Mouse (Mus musculus) forebrain, embryonic 13.5 days (tissue): ENCODE results near the gene Zfyve27. TPM values are rescaled to one million over a fixed set of nuclear protein-coding genes. Genes with fewer than 3 reads are reported as not detected.

Experiments
- ATAC-seq: fragments of 200-750 bp; cut with Nextera tagmentation; 2 replicates; pipeline ENCODE4 v1.8.0; 2017
- H3K27ac ChIP-seq: fragments of 300-500 bp; sonication (generic); 2 replicates; pipeline ENCODE4 v1.5.1; 2015; ENCODE audit warnings: inconsistent platforms, mild to moderate bottlenecking, moderate library complexity
- H3K27me3 ChIP-seq: fragments of 300-500 bp; sonication (generic); 2 replicates; pipeline ENCODE4 v1.6.1; 2015; ENCODE audit warnings: mild to moderate bottlenecking, inconsistent platforms
- H3K36me3 ChIP-seq: fragments of 300-500 bp; sonication (generic); 2 replicates; pipeline ENCODE4 v1.6.1; 2015; ENCODE audit warnings: mild to moderate bottlenecking, inconsistent platforms; ENCODE audit not compliant: poor library complexity, severe bottlenecking
- H3K4me1 ChIP-seq: fragments of 300-500 bp; sonication (generic); 2 replicates; pipeline ENCODE4 v1.6.1; 2015; ENCODE audit warnings: inconsistent platforms
- H3K4me2 ChIP-seq: fragments of 300-500 bp; sonication (generic); 2 replicates; pipeline ENCODE4 v1.6.1; 2015; ENCODE audit warnings: inconsistent platforms, mild to moderate bottlenecking, moderate library complexity
- H3K4me3 ChIP-seq: fragments of 300-500 bp; sonication (generic); 2 replicates; pipeline ENCODE4 v1.5.1; 2015; ENCODE audit warnings: mild to moderate bottlenecking, inconsistent platforms
- H3K9ac ChIP-seq: fragments of 300-500 bp; sonication (generic); 2 replicates; pipeline ENCODE4 v1.6.1; 2015; ENCODE audit warnings: mild to moderate bottlenecking, inconsistent platforms
- H3K9me3 ChIP-seq: fragments of 300-500 bp; sonication (generic); replicated peaks from 2 replicates; pipeline ENCODE4 v1.6.1; 2016; ENCODE audit warnings: inconsistent platforms
- WGBS: fragments of 180-500 bp; shearing (Covaris S2); methylation state at CpG from one replicate; pipeline ENCODE4 v1.1.7; 2015; 5-methylcytosine and 5-hydroxymethylcytosine counted together
- polyA plus RNA-seq: library from polyadenylated mRNA; unstranded; fragments of >200 nt; fragmentation: Nextera tagmentation; extraction: Ambion mirVana; gene quantifications from 2 replicates; pipeline ENCODE4 v1.2.1, GENCODE M21; 2015

Zfyve27 gene
- polyA plus RNA-seq, 1 experiment from 2014 or later, result 43.5 TPM

DNA sequence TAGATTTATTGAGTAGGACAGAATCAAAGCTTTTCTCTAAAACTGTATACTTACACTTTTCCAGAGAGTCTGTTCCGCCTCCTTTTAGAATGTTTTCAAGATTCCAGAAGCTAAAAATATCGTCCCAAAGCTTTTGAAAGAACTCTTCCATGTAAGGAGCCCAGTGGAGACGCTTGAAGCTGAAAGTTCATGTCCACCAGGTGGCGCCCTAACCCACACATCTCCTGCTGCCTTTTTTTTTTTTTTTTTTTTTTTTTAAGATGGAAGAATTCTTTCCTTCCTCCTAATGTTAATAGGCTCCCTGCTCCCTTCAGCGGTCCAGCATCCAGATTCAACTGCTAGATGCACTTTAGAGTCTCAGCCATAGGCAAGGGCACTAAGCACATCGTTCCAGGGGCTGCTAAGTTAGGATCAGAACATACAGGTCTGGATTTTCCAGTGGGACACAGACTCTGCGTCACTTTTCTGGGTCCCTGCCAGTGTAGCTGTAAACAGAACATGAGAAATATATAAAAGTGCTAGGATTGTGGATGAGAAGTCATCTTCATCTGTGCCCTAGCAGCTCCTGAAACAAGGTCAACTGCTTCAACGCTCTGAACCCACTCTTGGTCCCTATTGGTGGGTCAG, 19.1 kb upstream of the Zfyve27 start:
- H3K27ac ChIP-seq, result no peak overlapping the region
- H3K36me3 ChIP-seq, result no peaks in the 10 kb centered on the region
- no peak overlapping the region for H3K9ac ChIP-seq
- no peaks in the 10 kb centered on the region for H3K9me3 ChIP-seq
- H3K4me2 ChIP-seq, result no peak overlapping the region
- ATAC-seq, result no peak
- H3K4me3 ChIP-seq, result no peak overlapping the region
- H3K27me3 ChIP-seq, result peaks cover 35% of the 10 kb centered on the region
- H3K4me1 ChIP-seq, result peaks cover 17% of the 10 kb centered on the region
- 30% methylated on average over 8 of the region's 8 CpGs for WGBS

DNA sequence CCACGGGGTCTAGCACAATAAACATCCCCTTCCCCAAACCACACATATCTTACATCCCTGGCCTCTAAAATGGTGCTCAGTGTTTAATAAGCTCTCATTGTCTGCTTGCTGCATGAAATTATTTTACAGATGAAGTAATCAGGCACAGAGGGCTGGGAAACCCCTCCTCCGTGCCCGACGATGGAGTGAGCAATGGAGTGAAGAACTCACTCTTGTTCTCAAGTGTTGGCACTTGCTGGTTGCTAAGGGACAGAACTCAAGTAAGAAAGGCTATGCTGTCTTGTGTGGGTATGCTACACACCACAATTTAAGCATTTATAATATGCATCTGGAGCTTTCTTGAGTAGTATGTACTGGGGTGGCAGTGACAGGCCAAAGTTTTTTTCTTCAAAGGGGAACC, 18.5 kb upstream of the Zfyve27 start:
- no peak overlapping the region for H3K4me2 ChIP-seq
- peaks cover 17% of the 10 kb centered on the region for H3K4me1 ChIP-seq
- no peak overlapping the region for H3K4me3 ChIP-seq
- H3K27me3 ChIP-seq, result peaks cover 37% of the 10 kb centered on the region
- H3K27ac ChIP-seq, result no peak overlapping the region
- no peak for ATAC-seq
- 68% methylated on average over 4 of the region's 4 CpGs for WGBS
- no peak overlapping the region for H3K9ac ChIP-seq
- no peaks in the 10 kb centered on the region for H3K36me3 ChIP-seq
- H3K9me3 ChIP-seq, result no peaks in the 10 kb centered on the region

DNA sequence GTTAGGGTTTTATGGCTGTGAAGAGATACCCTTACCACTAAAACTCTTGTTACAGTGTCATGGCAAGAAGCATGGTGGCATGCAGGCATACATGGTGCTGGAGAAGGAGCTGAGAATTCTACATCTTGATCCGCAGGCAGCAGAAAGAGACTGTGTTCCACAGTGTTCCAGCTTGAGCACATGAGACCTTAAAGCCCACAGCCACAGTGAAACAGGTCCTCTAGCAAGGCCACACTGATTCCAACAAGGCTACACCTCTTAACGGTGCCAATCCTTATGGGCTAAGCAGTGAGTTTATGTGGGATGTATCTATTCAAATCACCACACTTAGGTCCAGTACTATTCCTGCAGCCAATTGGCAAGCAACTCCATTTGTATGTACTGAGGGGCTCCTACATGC, 18.0 kb upstream of the Zfyve27 start:
- Histone ChIP-seq H3K4me2 (no peak overlapping the region), H3K9me3 (no peaks in the 10 kb centered on the region), H3K4me3 (no peak overlapping the region), H3K9ac (no peak overlapping the region), H3K36me3 (no peaks in the 10 kb centered on the region), H3K4me1 (peaks cover 17% of the 10 kb centered on the region), H3K27ac (no peak overlapping the region), H3K27me3 (peaks cover 37% of the 10 kb centered on the region)
- ATAC-seq, result no peak
- WGBS, result 92% methylated on average over 2 of the region's 2 CpGs

DNA sequence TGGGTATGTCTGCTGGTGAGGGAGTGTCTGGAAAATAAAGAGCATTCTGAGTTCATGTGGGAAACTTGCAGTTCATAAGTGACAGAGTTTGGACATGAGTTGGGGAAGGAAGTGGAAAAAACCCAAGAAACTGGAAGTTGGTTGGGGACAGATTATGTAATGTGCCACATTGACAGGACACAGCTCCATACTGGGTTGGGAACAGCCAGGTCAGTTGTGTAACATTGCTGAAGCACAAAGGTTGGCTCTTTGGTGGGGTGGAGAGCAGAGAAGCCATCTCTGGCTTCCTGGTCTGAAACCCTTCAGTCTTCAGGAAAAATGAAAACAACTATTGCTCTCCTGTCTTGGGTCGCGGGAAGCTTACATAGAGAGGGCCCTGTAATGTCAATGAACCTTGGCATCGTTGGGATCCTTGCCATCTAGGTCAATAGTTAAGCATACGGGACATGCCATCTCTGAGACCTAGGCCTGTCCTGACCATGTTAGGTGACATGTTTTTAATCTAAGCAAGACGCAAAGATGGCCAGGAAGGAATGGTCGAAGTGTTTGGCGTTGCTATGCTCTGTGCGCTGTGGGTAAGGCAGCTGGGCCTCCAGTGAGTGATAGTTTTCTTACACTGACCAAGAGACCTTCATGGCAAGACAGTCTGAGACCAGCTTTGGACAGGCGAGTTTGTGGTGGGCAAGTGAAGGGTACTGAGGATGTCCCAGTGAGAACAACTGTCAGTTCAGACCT, 17.3 kb upstream of the Zfyve27 start:
- H3K36me3 ChIP-seq, result no peaks in the 10 kb centered on the region
- H3K27ac ChIP-seq, result no peak overlapping the region
- no peak overlapping the region for H3K4me3 ChIP-seq
- H3K9ac ChIP-seq, result no peak overlapping the region
- no peaks in the 10 kb centered on the region for H3K9me3 ChIP-seq
- peaks cover 17% of the 10 kb centered on the region for H3K4me1 ChIP-seq
- 89% methylated on average over 9 of the region's 9 CpGs for WGBS
- no peak for ATAC-seq
- H3K27me3 ChIP-seq, result peaks cover 37% of the 10 kb centered on the region
- H3K4me2 ChIP-seq, result no peak overlapping the region

DNA sequence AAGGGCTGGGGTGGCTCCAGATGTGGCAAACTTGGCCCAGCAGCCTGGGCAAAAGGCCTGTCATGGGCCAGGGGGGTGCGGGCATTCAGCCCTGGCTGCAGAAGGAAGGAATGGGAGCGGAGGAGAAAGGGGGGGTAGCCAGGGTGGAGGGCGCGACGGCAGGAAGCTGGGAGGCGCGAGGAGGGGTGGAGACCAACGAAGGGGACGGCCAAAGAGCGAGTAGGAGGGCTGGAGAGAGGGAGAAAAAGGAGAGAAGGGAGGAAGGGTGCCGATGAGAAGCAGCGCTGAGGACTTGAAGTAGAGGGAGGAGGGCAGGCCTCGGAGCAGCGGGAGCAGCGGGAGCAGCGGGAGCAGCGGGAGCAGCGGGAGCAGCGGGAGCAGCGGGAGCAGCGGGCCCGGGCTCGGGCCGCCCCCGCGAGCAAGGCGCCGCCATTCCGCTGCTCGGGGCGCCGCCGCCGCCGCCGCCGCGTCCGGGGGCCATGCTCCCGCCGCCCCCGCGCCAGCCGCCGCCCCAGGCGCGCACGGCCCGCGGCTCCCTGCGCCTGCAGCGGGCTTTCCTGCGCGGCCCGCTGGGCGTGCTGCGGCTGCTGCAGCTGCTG, 16.5 kb upstream of the Zfyve27 start, which contains the start of gene Marveld1:
TSS of gene Marveld1 (plus strand) at position 231 of the 599 bp plus-strand sequence.
- Histone ChIP-seq H3K4me2 (peak within 1 kb of the TSS; percentile 85), H3K27ac (no peak within 1 kb of the TSS), H3K27me3 (peaks cover 37% of the 10 kb centered on the region), H3K4me1 (peaks cover 17% of the 10 kb centered on the region), H3K36me3 (no peaks in the 10 kb centered on the region), H3K4me3 (peak within 1 kb of the TSS; percentile 60), H3K9me3 (no peaks in the 10 kb centered on the region), H3K9ac (peak within 1 kb of the TSS; percentile 77)
- ATAC-seq, result peak; percentile 28; the same call in 1 of the 2 replicates
- WGBS, result under 1% methylated on average over 19 of the region's 57 CpGs

DNA sequence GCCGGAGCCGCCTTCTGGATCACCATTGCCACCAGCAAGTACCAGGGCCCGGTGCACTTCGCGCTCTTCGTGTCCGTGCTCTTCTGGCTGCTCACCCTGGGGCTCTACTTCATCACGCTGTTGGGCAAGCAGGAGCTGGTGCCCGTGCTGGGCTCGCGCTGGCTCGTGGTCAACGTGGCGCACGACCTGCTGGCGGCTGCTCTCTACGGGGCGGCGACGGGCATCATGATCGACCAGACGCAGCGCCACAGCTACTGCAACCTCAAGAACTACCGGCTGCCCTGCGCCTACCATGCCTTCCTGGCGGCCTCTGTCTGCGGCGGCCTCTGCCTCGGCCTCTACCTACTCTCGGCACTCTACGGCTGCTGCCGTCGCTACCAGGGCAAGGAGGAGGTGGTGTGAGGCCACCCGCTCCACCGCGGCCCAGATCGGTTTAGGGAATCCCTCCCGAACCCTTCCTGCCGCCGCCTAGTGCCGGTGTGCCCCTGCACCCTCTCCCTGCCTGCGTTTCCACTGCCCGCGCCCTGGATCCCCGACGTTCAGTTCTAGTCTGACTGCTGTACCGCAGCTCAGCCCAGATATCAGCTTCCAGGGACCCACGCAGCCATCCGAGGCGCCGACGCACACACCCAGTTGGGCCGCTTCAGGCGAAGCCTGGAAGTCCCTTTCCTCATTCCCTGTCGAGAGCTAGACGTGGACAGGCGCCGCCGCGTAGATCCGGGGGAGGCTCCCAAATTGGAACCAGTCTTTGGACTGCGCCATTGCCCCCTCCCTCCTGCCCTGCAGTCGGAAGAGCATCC, 15.8 kb upstream of the Zfyve27 start:
- peak overlapping the region; percentile 77 for H3K9ac ChIP-seq
- no peaks in the 10 kb centered on the region for H3K36me3 ChIP-seq
- WGBS, result under 1% methylated on average over 63 of the region's 63 CpGs
- H3K4me2 ChIP-seq, result peak overlapping the region; percentile 85
- peaks cover 37% of the 10 kb centered on the region for H3K27me3 ChIP-seq
- H3K9me3 ChIP-seq, result no peaks in the 10 kb centered on the region
- peak overlapping the region; percentile 60 for H3K4me3 ChIP-seq
- peaks cover 17% of the 10 kb centered on the region for H3K4me1 ChIP-seq
- ATAC-seq, result peak; percentile 26
- H3K27ac ChIP-seq, result no peak overlapping the region

DNA sequence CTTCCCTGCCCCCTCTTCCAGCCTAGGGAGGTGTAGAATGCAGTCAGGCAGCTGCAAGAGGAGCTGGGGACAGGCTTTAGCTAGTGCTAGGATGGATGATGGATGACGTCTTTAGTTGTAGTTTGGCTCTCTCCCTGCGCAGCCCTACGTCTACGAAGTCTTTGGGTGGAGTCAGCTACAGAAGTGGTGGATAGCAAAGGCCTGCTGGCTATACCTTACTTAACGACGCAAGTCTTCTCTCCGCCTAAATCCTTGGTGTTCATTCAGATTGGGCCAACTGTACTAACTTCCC, 15.2 kb upstream of the Zfyve27 start:
- Histone ChIP-seq H3K9me3 (no peaks in the 10 kb centered on the region), H3K4me2 (peak overlapping the region; percentile 85), H3K4me3 (peak overlapping the region; percentile 60), H3K27ac (no peak overlapping the region), H3K9ac (peak overlapping the region; percentile 77), H3K27me3 (peaks cover 37% of the 10 kb centered on the region), H3K36me3 (no peaks in the 10 kb centered on the region), H3K4me1 (peaks cover 17% of the 10 kb centered on the region)
- no peak for ATAC-seq
- WGBS, result 27% methylated on average over 7 of the region's 7 CpGs

DNA sequence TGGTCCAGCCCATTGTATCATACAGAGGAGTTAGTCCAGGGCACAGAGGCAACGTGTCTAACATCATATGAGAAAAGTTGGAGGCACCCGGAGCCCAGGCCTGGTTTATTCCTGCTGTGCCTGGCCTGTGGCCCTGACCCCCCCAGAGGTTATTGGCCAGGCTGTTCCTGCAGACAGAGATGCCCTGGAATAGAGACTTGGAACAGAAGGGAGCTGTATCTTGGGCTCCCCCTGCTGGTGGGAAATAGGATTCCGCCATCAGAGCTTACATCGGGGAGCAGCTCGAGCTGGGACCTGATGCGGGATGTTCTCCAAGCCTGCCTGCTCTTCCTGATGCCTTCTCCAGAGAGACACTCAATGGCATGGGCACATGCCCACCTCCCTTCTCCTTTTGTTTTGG, 11.8 kb upstream of the Zfyve27 start:
- Histone ChIP-seq H3K27ac (no peak overlapping the region), H3K4me2 (no peak overlapping the region), H3K27me3 (peaks cover 21% of the 10 kb centered on the region), H3K9me3 (no peaks in the 10 kb centered on the region), H3K4me1 (peaks cover 16% of the 10 kb centered on the region), H3K9ac (no peak overlapping the region), H3K4me3 (no peak overlapping the region), H3K36me3 (no peaks in the 10 kb centered on the region)
- 6% methylated on average over 6 of the region's 6 CpGs for WGBS
- peak; percentile 59; the same call in 1 of the 2 replicates for ATAC-seq

DNA sequence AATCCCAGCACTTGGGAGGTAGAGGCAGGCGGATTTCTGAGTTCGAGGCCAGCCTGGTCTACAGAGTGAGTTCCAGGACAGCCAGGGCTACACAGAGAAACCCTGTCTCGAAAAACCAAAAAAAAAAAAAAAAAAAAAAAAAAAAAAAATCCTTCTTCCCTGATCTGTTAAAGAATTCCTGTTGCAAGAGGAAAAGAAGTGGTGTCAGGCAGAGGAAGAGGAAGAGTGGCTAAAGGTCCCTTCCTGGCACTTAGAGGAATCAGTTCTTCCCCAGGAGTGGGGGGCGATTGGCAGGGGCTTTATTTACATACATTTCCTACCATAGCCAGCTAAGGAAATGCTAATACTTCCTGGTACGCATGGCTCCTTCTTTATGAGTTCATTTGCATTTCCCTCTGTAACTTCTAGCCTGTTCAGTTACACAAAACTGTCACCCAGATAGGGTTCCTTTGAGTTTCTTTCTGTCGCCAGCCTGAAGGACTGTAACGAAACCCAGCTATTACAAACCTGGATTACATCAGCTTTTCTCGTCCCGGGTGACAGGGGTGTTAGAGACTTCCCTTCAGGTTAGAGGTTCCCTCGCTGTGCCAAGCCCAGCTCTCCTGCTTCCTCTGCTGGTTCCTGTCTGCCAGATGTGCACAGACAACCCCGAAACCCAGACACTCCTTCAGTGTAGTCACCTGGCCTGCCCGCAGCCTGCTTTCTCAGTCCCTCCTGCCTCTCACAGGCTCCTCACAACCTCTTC, 6.1 kb upstream of the Zfyve27 start:
- no peaks in the 10 kb centered on the region for H3K36me3 ChIP-seq
- 72% methylated on average over 12 of the region's 12 CpGs for WGBS
- H3K4me2 ChIP-seq, result no peak overlapping the region
- no peaks in the 10 kb centered on the region for H3K9me3 ChIP-seq
- no peak for ATAC-seq
- H3K4me3 ChIP-seq, result no peak overlapping the region
- H3K27ac ChIP-seq, result no peak overlapping the region
- no peak overlapping the region for H3K9ac ChIP-seq
- H3K4me1 ChIP-seq, result no peaks in the 10 kb centered on the region
- no peaks in the 10 kb centered on the region for H3K27me3 ChIP-seq

DNA sequence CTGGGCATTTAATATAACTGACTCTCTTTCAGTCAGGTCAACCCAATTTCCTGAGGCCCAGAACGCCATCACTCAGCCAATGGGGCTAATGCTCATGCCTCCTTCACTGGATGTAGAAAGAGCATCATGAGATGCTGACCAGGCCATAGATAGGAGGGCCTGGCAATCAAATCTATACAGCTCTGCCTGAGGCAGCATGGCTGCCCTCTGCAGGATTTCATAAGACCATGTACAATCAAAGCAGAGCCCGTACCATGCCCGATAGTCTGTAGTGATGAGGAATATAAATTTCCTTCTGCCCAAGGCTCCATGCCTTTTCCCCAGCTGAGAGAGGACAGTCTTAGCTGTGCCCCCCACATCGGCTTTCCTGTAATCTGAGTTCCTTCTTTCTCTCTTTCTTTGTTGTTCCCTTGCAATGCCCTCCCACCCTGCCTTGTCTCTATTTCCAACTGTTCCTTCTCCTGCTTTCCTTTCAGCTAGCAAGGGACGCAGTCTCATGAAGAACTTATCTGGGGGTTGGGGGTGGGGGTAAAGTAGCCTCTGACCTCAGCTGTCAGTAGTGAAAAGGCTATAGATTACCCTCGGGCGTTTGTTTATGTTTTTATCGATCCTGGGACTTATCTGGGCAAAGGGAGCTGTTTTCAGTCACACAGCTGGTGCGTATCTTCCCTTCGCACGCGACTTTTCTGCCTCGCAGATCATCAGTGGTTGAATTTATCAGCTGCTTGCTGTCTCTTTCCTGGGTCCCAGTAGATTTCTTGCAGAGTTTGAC, 5.3 kb upstream of the Zfyve27 start:
- no peak for ATAC-seq

DNA sequence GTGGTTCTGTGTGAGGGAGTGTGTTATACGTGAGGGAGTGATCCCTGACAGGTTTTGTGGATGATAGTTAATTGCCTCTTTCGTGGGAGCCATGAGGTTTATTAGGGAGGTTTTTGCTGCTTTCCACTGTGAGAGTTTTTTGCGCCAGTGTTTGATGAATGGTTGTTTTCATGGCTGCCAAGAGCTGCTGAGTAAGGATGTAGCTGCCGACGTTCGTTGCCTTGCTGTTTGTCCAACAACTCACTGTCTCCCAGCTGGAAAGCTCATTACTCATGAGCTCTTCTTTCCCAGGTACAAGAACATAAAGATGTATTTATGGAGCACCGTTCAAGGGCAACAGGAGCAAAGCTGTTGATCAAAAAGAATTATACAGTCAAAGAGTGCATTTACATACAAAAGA, 437 bp downstream of the Zfyve27 start:
- Histone ChIP-seq H3K4me2 (peak overlapping the region; percentile 5; the same call in 1 of the 2 replicates), H3K27ac (no peak overlapping the region)
- WGBS, result 46% methylated on average over 7 of the region's 7 CpGs

More for the DNA sequence above, 5.3 kb upstream of the Zfyve27 start:
- Histone ChIP-seq H3K36me3 (no peaks in the 10 kb centered on the region), H3K9me3 (no peaks in the 10 kb centered on the region), H3K4me3 (no peak overlapping the region), H3K27ac (no peak overlapping the region), H3K27me3 (no peaks in the 10 kb centered on the region), H3K4me1 (no peaks in the 10 kb centered on the region), H3K4me2 (no peak overlapping the region), H3K9ac (no peak overlapping the region)
- WGBS, result 73% methylated on average over 13 of the region's 13 CpGs

More for the DNA sequence above, 437 bp downstream of the Zfyve27 start:
- Histone ChIP-seq H3K4me1 (0 out of 2 replicates have a peak, but pooled peaks cover 6% of the 10 kb centered on the region), H3K4me3 (no peak overlapping the region), H3K9me3 (no peaks in the 10 kb centered on the region), H3K36me3 (no peaks in the 10 kb centered on the region), H3K9ac (no peak overlapping the region), H3K27me3 (peaks cover 18% of the 10 kb centered on the region)
- no peak for ATAC-seq
